Mouse (Mus musculus) kidney, embryonic 16.5 days (tissue): ENCODE results near the gene Mindy1. TPM values are rescaled to one million over a fixed set of nuclear protein-coding genes. Genes with fewer than 3 reads are reported as not detected.

Experiments used
- ATAC-seq: fragments of 200-750 bp; cut with Nextera tagmentation; 2 replicates; pipeline ENCODE4 v1.8.0; 2017; ENCODE audit warnings: moderate TSS enrichment; ENCODE audit not compliant: low FRiP score, low TSS enrichment
- H3K27ac ChIP-seq: fragments of 300-500 bp; sonication (generic); 2 replicates; pipeline ENCODE4 v1.5.1; 2014; ENCODE audit warnings: low read length
- H3K27me3 ChIP-seq: fragments of 300-500 bp; sonication (generic); 2 replicates; pipeline ENCODE4 v1.6.1; 2014; ENCODE audit warnings: low read length, control low read depth, mixed read lengths; ENCODE audit not compliant: insufficient read depth
- H3K36me3 ChIP-seq: fragments of 300-500 bp; sonication (generic); 2 replicates; pipeline ENCODE4 v1.6.1; 2014; ENCODE audit warnings: low read length, control low read depth, mixed read lengths; ENCODE audit not compliant: insufficient read depth
- H3K4me1 ChIP-seq: fragments of 300-500 bp; sonication (generic); 2 replicates; pipeline ENCODE4 v1.6.1; 2014; ENCODE audit warnings: low read length, control low read depth, mixed read lengths; ENCODE audit not compliant: insufficient read depth
- H3K4me2 ChIP-seq: fragments of 300-500 bp; sonication (generic); replicated peaks from 2 replicates; pipeline ENCODE4 v1.6.1; 2014; ENCODE audit warnings: low read depth, low read length
- H3K4me3 ChIP-seq: fragments of 300-500 bp; sonication (generic); 2 replicates; pipeline ENCODE4 v1.5.1; 2014; ENCODE audit warnings: mild to moderate bottlenecking, low read length
- H3K9ac ChIP-seq: fragments of 300-500 bp; sonication (generic); replicated peaks from 2 replicates; pipeline ENCODE4 v1.6.1; 2014; ENCODE audit warnings: low read length
- H3K9me3 ChIP-seq: fragments of 300-500 bp; sonication (generic); 2 replicates; pipeline ENCODE4 v1.6.1; 2016; ENCODE audit warnings: low read length, control low read depth
- WGBS: fragments of 180-500 bp; shearing (Covaris S2); extraction: QIAGEN DNeasy Blood & Tissue Kit; methylation state at CpG from one replicate; pipeline ENCODE4 v1.1.7; 2014; 5-methylcytosine and 5-hydroxymethylcytosine counted together
- polyA plus RNA-seq: library from polyadenylated mRNA; unstranded; fragments of >200 nt; fragmentation: Nextera tagmentation; extraction: Ambion mirVana; gene quantifications from 2 replicates; pipeline ENCODE4 v1.2.1, GENCODE M21; 2015

The Mindy1 gene
- polyA plus RNA-seq, 1 experiment from 2014 or later: 57.0 TPM

- Histone ChIP-seq H3K4me2 (no peak overlapping the region; the same call in 1 of the 2 replicates), H3K36me3 (no peaks in the 10 kb centered on the region), H3K27me3 (no peaks in the 10 kb centered on the region), H3K4me3 (no peak overlapping the region), H3K9me3 (no peaks in the 10 kb centered on the region), H3K9ac (no peak overlapping the region), H3K4me1 (peaks cover 6% of the 10 kb centered on the region), H3K27ac (peak overlapping the region; percentile 63; the same call in 1 of the 2 replicates)
- 73% methylated on average over 4 of the region's 4 CpGs for WGBS
- no peak for ATAC-seq
Observed at GRCm38 (mm10) chr3:95306244-95306643, 25.1 kb downstream of the Mindy1 start.

GRCm38 (mm10) chr3:95307100-95307499 is 26.0 kb downstream of the Mindy1 start, which contains the start of gene Anxa9:
TSS of gene Anxa9 (minus strand) at chr3:95307176.
- peak; percentile 65 for ATAC-seq
- no peaks in the 10 kb centered on the region for H3K9me3 ChIP-seq
- H3K36me3 ChIP-seq: no peaks in the 10 kb centered on the region
- 40% methylated on average over 7 of the region's 7 CpGs for WGBS
- peaks cover 6% of the 10 kb centered on the region for H3K4me1 ChIP-seq
- peak within 1 kb of the TSS; percentile 19; the same call in 1 of the 2 replicates for H3K9ac ChIP-seq
- H3K27me3 ChIP-seq: no peaks in the 10 kb centered on the region
- peak within 1 kb of the TSS; percentile 24; the same call in 1 of the 2 replicates for H3K4me2 ChIP-seq
- H3K27ac ChIP-seq: peak within 1 kb of the TSS; percentile 67
- no peak within 1 kb of the TSS for H3K4me3 ChIP-seq

GRCm38 (mm10) chr3:95310496-95310895 is 29.4 kb downstream of the Mindy1 start:
- no peaks in the 10 kb centered on the region for H3K27me3 ChIP-seq
- peaks cover 16% of the 10 kb centered on the region for H3K4me1 ChIP-seq
- H3K27ac ChIP-seq: no peak overlapping the region
- ATAC-seq: no peak
- no peak overlapping the region for H3K4me2 ChIP-seq
- H3K9me3 ChIP-seq: no peaks in the 10 kb centered on the region
- no peaks in the 10 kb centered on the region for H3K36me3 ChIP-seq
- 63% methylated on average over 3 of the region's 3 CpGs for WGBS
- no peak overlapping the region for H3K9ac ChIP-seq
- H3K4me3 ChIP-seq: no peak overlapping the region

GRCm38 (mm10) chr3:95310968-95311882 is 30.1 kb downstream of the Mindy1 start:
- H3K27ac ChIP-seq: no peak overlapping the region
- no peak for ATAC-seq
- WGBS: 68% methylated on average over 9 of the region's 9 CpGs

GRCm38 (mm10) chr3:95312623-95313022 is 31.5 kb downstream of the Mindy1 start:
- Histone ChIP-seq H3K36me3 (no peaks in the 10 kb centered on the region), H3K4me2 (no peak overlapping the region), H3K4me3 (no peak overlapping the region), H3K27ac (no peak overlapping the region), H3K9me3 (no peaks in the 10 kb centered on the region), H3K4me1 (peaks cover 28% of the 10 kb centered on the region), H3K27me3 (no peaks in the 10 kb centered on the region), H3K9ac (0 out of 2 replicates have a peak overlapping the region, but pooled peaks have one; percentile 31)
- ATAC-seq: no peak
- 76% methylated on average over 6 of the region's 6 CpGs for WGBS

More at GRCm38 (mm10) chr3:95310968-95311882, 30.1 kb downstream of the Mindy1 start:
- Histone ChIP-seq H3K36me3 (no peaks in the 10 kb centered on the region), H3K9ac (no peak overlapping the region), H3K4me3 (no peak overlapping the region), H3K9me3 (no peaks in the 10 kb centered on the region), H3K4me1 (peaks cover 21% of the 10 kb centered on the region), H3K27me3 (no peaks in the 10 kb centered on the region), H3K4me2 (no peak overlapping the region)

- WGBS: 57% methylated on average over 7 of the region's 7 CpGs
- H3K4me1 ChIP-seq: peaks cover 34% of the 10 kb centered on the region
- no peaks in the 10 kb centered on the region for H3K27me3 ChIP-seq
- no peak overlapping the region for H3K4me3 ChIP-seq
- ATAC-seq: no peak
- no peaks in the 10 kb centered on the region for H3K36me3 ChIP-seq
- no peak overlapping the region for H3K9ac ChIP-seq
- H3K27ac ChIP-seq: no peak overlapping the region
- H3K4me2 ChIP-seq: no peak overlapping the region
- H3K9me3 ChIP-seq: no peaks in the 10 kb centered on the region
Observed at GRCm38 (mm10) chr3:95313476-95313875, 32.3 kb downstream of the Mindy1 start.

GRCm38 (mm10) chr3:95314075-95314474 is 32.9 kb downstream of the Mindy1 start:
- WGBS: 65% methylated on average over 6 of the region's 6 CpGs
- peaks cover 40% of the 10 kb centered on the region for H3K4me1 ChIP-seq
- H3K9ac ChIP-seq: no peak overlapping the region; the same call in 1 of the 2 replicates
- ATAC-seq: no peak
- peak overlapping the region; percentile 72 for H3K4me2 ChIP-seq
- H3K9me3 ChIP-seq: no peaks in the 10 kb centered on the region
- no peaks in the 10 kb centered on the region for H3K36me3 ChIP-seq
- no peak overlapping the region for H3K4me3 ChIP-seq
- H3K27ac ChIP-seq: no peak overlapping the region
- H3K27me3 ChIP-seq: no peaks in the 10 kb centered on the region

- Histone ChIP-seq H3K4me2 (peak within 1 kb of the TSS; percentile 72), H3K9ac (peak within 1 kb of the TSS; percentile 93), H3K4me3 (peak within 1 kb of the TSS; percentile 89), H3K27me3 (no peaks in the 10 kb centered on the region), H3K36me3 (no peaks in the 10 kb centered on the region), H3K9me3 (no peaks in the 10 kb centered on the region), H3K27ac (peak within 1 kb of the TSS; percentile 95), H3K4me1 (peaks cover 44% of the 10 kb centered on the region)
- peak; percentile 37; the same call in 1 of the 2 replicates for ATAC-seq
- 3% methylated on average over 24 of the region's 27 CpGs for WGBS
Observed at GRCm38 (mm10) chr3:95314486-95315093, 33.4 kb downstream of the Mindy1 start, which contains the start of gene Cers2. TSS of gene Cers2 (plus strand) at chr3:95314791.

- Histone ChIP-seq H3K9me3 (no peaks in the 10 kb centered on the region), H3K4me2 (peak overlapping the region; percentile 72), H3K9ac (peak overlapping the region; percentile 93), H3K27ac (peak overlapping the region; percentile 95), H3K4me1 (peaks cover 44% of the 10 kb centered on the region), H3K36me3 (peaks cover 5% of the 10 kb centered on the region), H3K27me3 (no peaks in the 10 kb centered on the region), H3K4me3 (peak overlapping the region; percentile 89)
- peak; percentile 95 for ATAC-seq
- under 1% methylated on average over 43 of the region's 71 CpGs for WGBS
Observed at GRCm38 (mm10) chr3:95315094-95315843, 34.1 kb downstream of the Mindy1 start.
